Mouse (Mus musculus) stomach, embryonic 14.5 days (tissue): ENCODE measurements around the gene Prc1. TPM values are rescaled to one million over a fixed set of nuclear protein-coding genes. Genes with fewer than 3 reads are reported as not detected.

ENCODE experiments used
- ATAC-seq: fragments of 200-750 bp; cut with Nextera tagmentation; 2 replicates; pipeline ENCODE4 v1.8.0; 2017; ENCODE audit warnings: low read depth, moderate TSS enrichment; ENCODE audit not compliant: insufficient number of reproducible peaks, insufficient read depth, low FRiP score
- H3K27ac ChIP-seq: fragments of 300-500 bp; sonication (generic); 2 replicates; pipeline ENCODE4 v1.5.1; 2014; ENCODE audit warnings: mild to moderate bottlenecking, low read length, moderate library complexity, mixed read lengths
- H3K27me3 ChIP-seq: fragments of 300-500 bp; sonication (generic); 2 replicates; pipeline ENCODE4 v1.6.1; 2014; ENCODE audit warnings: low read length, control low read depth, mixed read lengths; ENCODE audit not compliant: control insufficient read depth, insufficient read depth
- H3K36me3 ChIP-seq: fragments of 300-500 bp; sonication (generic); 2 replicates; pipeline ENCODE4 v1.6.1; 2014; ENCODE audit warnings: mild to moderate bottlenecking, control low read depth, low read length, moderate library complexity, mixed read lengths; ENCODE audit not compliant: control insufficient read depth, insufficient read depth
- H3K4me1 ChIP-seq: fragments of 300-500 bp; sonication (generic); 2 replicates; pipeline ENCODE4 v1.6.1; 2014; ENCODE audit warnings: low read length, control low read depth, mixed read lengths; ENCODE audit not compliant: control insufficient read depth, insufficient read depth
- H3K4me2 ChIP-seq: fragments of 300-500 bp; sonication (generic); replicated peaks from 2 replicates; pipeline ENCODE4 v1.6.1; 2014; ENCODE audit warnings: low read depth, low read length, control low read depth
- H3K4me3 ChIP-seq: fragments of 300-500 bp; sonication (generic); 2 replicates; pipeline ENCODE4 v1.5.1; 2014; ENCODE audit warnings: low read depth, low read length, control low read depth
- H3K9ac ChIP-seq: fragments of 300-500 bp; sonication (generic); replicated peaks from 2 replicates; pipeline ENCODE4 v1.6.1; 2014; ENCODE audit warnings: low read depth, mild to moderate bottlenecking, control low read depth, low read length, moderate library complexity, mixed read lengths
- H3K9me3 ChIP-seq: fragments of 300-500 bp; sonication (generic); 2 replicates; pipeline ENCODE4 v1.6.1; 2016; ENCODE audit warnings: low read depth, low read length, control low read depth; ENCODE audit not compliant: control insufficient read depth
- WGBS: fragments of 180-500 bp; shearing (Covaris S2); extraction: QIAGEN DNeasy Blood & Tissue Kit; methylation state at CpG from one replicate; pipeline ENCODE4 v1.1.7; 2014; 5-methylcytosine and 5-hydroxymethylcytosine counted together
- polyA plus RNA-seq: library from polyadenylated mRNA; unstranded; fragments of >200 nt; fragmentation: Nextera tagmentation; extraction: Ambion mirVana; gene quantifications from 2 replicates; pipeline ENCODE4 v1.2.1, GENCODE M21; 2014

Gene Prc1
- polyA plus RNA-seq, 1 experiment from 2014 or later: 167 TPM

DNA sequence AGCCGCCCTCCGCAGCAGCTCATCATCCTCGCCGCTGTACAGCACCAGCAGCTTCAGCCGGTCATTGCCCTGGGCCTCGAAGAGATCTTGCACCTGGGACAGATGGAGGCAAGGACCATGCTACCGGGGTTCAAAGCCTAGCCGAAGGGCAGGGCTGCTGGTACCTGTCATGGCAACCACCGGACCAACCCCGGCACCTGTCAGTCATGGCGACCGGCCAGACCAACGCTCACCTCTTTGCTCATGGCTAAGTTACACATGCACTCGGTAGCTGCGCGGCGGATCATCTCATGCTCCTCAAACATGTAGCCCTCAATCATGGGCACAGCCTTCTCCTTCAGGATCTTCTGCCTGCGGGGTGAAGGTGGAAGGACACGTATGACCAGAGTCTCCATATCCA lies 31.8 kb downstream of the Prc1 start:
- Histone ChIP-seq H3K4me2 (no peak overlapping the region), H3K9ac (no peak overlapping the region), H3K9me3 (no peaks in the 10 kb centered on the region), H3K27me3 (no peaks in the 10 kb centered on the region), H3K4me1 (peaks cover 11% of the 10 kb centered on the region; the same call in 1 of the 2 replicates), H3K4me3 (no peak overlapping the region), H3K36me3 (peaks cover 56% of the 10 kb centered on the region), H3K27ac (no peak overlapping the region)
- no peak for ATAC-seq
- 94% methylated on average over 17 of the region's 19 CpGs for WGBS

DNA sequence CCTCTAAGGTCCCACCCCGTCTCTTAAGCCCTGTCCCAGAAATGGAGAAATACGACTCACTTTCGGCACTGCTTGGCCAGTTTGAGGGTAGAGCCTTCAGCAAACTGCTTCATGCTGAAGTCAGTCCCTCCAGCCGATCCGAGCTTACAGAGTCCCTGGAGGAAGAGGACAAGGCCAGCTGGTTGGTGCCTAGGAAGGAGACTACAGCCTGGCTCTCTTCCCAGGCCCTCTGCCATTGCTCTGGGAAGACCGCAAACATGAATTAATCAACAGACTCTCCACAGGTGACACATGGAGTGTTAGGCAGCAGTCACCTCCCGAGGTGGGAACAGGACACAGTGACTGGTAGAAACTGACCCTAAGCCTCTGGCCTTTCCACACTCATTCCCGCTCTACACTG lies 36.0 kb downstream of the Prc1 start:
- H3K27me3 ChIP-seq: no peaks in the 10 kb centered on the region
- peaks cover under 1% of the 10 kb centered on the region; the same call in 1 of the 2 replicates for H3K4me1 ChIP-seq
- no peaks in the 10 kb centered on the region for H3K9me3 ChIP-seq
- H3K36me3 ChIP-seq: peaks cover 89% of the 10 kb centered on the region
- H3K4me2 ChIP-seq: no peak overlapping the region
- H3K27ac ChIP-seq: no peak overlapping the region
- no peak overlapping the region for H3K4me3 ChIP-seq
- no peak for ATAC-seq
- 86% methylated on average over 8 of the region's 8 CpGs for WGBS
- no peak overlapping the region for H3K9ac ChIP-seq

DNA sequence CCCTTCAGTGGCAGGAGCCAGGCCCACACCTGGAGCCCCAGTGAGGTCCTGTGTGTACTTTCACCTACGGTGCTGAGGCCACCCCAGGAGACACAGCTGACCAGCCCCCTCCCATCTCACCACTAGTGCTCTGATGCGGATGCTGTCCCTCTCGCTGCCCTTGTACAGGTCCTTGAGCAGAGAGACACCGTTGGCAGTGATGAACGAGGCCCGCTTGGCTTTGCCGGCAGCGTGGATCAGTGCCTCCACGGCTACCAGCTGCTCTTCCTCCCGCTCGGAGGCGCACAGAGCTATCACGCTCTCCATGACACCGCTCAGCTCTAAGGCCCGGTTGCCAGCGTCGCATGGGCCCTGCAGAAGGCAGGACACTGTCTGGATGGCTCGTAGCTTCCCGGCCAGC lies 37.2 kb downstream of the Prc1 start:
- Histone ChIP-seq H3K4me1 (no peaks in the 10 kb centered on the region), H3K27me3 (no peaks in the 10 kb centered on the region), H3K27ac (no peak overlapping the region), H3K4me3 (no peak overlapping the region), H3K4me2 (no peak overlapping the region), H3K9ac (no peak overlapping the region), H3K9me3 (no peaks in the 10 kb centered on the region), H3K36me3 (peaks cover 90% of the 10 kb centered on the region)
- WGBS: 94% methylated on average over 19 of the region's 19 CpGs
- ATAC-seq: no peak

DNA sequence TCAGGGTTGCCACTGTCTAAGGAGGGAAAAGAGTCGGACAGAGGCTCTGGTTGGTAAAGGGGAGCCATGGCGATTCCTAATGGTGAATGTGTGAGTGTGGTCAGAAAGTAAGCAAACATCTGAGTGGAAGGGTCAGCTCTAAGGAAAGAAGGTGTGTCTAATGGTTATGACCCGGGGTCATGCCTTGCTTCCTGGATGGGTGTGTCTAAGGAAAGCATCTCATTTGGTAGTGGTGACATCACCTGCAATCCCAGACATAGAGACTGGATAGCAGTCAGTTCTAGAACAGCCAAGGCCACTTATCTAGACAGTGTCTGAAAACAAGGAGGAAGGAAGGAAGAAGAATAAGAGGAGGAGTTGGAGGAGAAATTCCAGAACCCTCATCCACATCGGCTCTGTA lies 40.6 kb downstream of the Prc1 start:
- WGBS: 81% methylated on average over 4 of the region's 4 CpGs
- H3K36me3 ChIP-seq: peaks cover 64% of the 10 kb centered on the region
- ATAC-seq: no peak

DNA sequence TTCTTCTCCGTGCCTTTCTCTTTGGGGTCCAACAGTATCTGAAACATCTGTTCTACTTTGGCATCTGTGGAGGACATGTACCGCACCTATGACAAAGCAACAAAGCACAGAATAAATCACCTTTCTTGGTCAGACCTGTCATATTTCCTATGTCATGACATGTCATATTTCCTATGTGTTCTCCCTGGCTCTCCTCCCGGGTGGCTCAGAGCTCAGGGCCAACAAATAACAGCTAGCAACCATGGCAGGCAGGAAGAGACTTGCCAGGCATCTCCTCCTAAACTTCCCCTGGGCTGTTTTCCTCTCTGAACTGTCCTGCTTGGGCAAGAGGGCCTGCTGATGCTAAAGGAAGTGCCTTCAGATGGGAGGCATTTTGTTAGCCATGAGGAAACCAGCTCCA lies 42.7 kb downstream of the Prc1 start:
- 93% methylated on average over 3 of the region's 3 CpGs for WGBS
- peaks cover 44% of the 10 kb centered on the region for H3K36me3 ChIP-seq
- no peak overlapping the region for H3K4me2 ChIP-seq
- H3K27me3 ChIP-seq: no peaks in the 10 kb centered on the region
- ATAC-seq: no peak
- H3K4me3 ChIP-seq: no peak overlapping the region
- H3K4me1 ChIP-seq: peaks cover 13% of the 10 kb centered on the region; the same call in 1 of the 2 replicates
- H3K27ac ChIP-seq: no peak overlapping the region
- H3K9ac ChIP-seq: no peak overlapping the region
- no peaks in the 10 kb centered on the region for H3K9me3 ChIP-seq

More for the DNA sequence above, 40.6 kb downstream of the Prc1 start:
- Histone ChIP-seq H3K4me1 (peaks cover 13% of the 10 kb centered on the region; the same call in 1 of the 2 replicates), H3K27ac (no peak overlapping the region), H3K4me3 (no peak overlapping the region), H3K9me3 (no peaks in the 10 kb centered on the region), H3K4me2 (no peak overlapping the region), H3K9ac (no peak overlapping the region), H3K27me3 (no peaks in the 10 kb centered on the region)

DNA sequence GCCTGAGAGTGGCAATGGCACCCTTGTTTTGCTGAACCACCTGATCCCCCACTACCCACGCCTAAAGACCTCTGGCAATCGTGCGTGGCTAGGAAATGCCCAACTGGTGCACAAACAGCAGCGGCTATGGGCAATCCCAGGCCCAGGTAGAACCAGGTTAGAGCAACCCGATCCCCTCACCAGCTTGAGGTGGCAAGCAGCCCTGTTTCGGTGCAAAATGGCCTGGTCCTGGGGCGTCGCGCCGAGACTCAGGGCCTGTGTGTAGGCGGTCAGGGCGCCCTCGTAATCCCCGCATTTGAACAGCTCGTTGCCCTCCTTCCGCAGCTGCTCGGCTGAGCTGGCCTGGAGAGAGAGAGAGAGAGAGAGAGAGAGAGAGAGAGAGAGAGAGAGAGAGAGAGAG lies 45.1 kb downstream of the Prc1 start:
- Histone ChIP-seq H3K9ac (peak overlapping the region; percentile 53), H3K27me3 (no peaks in the 10 kb centered on the region), H3K4me2 (peak overlapping the region; percentile 78), H3K27ac (no peak overlapping the region), H3K36me3 (peaks cover 23% of the 10 kb centered on the region), H3K9me3 (no peaks in the 10 kb centered on the region), H3K4me3 (peak overlapping the region; percentile 48), H3K4me1 (peaks cover 23% of the 10 kb centered on the region; the same call in 1 of the 2 replicates)
- ATAC-seq: no peak
- 9% methylated on average over 17 of the region's 17 CpGs for WGBS

DNA sequence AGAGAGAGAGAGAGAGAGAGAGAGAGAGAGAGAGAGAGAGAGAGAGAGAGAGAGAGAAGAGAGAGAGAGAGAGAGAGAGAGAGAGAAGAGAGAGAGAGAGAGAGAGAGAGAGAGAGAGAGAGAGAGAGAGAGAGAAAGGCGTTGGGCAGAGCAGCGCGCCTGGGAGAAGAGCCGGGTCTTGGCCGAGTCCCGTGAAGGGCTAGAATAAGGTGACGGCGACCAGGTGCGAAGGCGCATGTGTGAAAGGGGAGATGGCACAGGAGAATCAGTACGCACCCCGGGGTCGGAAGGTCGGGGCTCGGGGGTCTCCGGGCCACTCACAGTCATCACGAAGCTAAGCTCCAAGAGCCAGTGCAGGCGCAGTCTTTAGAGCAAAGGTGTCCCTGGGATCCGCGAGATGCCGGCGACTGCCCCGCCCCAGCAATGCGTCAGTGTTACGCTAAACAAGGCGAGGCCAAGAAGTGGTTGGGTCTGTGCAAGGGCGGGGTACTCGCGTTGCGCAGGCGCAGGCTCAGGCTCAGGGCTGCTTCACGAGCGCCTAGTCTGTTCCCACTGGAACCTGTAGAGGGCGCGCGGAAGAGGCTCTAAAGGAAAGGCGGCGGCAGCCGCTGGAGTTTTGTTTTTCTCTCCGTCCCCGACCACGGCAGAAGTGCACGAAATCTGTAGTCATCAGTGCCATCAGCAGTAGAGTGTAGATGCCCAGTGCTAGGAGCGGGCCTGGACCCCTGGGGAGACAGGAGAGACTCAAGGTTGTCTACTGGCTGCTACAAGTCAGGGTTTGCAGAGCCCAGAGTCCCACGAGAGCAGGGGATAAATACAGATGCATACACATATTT lies 45.8 kb downstream of the Prc1 start:
- Histone ChIP-seq H3K4me1 (peaks cover 23% of the 10 kb centered on the region; the same call in 1 of the 2 replicates), H3K27ac (peak overlapping the region; percentile 89), H3K9me3 (no peaks in the 10 kb centered on the region), H3K36me3 (peaks cover 18% of the 10 kb centered on the region), H3K4me2 (peak overlapping the region; percentile 78), H3K27me3 (no peaks in the 10 kb centered on the region), H3K4me3 (peak overlapping the region; percentile 48), H3K9ac (peak overlapping the region; percentile 53)
- WGBS: under 1% methylated on average over 45 of the region's 45 CpGs
- ATAC-seq: peak; percentile 97

DNA sequence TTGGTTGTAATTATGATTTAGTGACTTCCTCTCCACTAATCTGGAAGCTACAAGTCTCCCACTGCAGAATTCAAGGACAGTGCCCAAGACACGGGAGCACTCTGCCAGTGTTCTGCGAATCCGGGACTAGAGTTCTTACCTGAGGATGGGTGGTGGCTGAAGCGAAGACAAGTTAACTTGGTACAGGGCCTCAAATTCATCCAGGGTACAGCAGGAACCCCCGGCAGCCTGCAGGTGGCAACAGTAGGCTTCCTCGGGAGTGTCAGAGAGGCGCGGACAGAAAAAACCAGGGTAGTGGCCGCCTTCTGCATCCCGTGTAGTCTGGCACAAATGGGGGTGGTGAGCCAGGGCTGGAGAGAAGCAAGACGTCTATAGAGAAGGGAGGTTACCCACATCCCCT lies 46.5 kb downstream of the Prc1 start, which contains the start of gene Unc45a:
TSS of gene Unc45a (minus strand) at position 213 of the 400 bp plus-strand sequence.
- peaks cover 23% of the 10 kb centered on the region; the same call in 1 of the 2 replicates for H3K4me1 ChIP-seq
- 5% methylated on average over 11 of the region's 11 CpGs for WGBS
- peak; percentile 62 for ATAC-seq
- H3K27me3 ChIP-seq: no peaks in the 10 kb centered on the region
- peak within 1 kb of the TSS; percentile 34 for H3K9ac ChIP-seq
- peaks cover 10% of the 10 kb centered on the region for H3K36me3 ChIP-seq
- H3K27ac ChIP-seq: peak within 1 kb of the TSS; percentile 89
- peak within 1 kb of the TSS; percentile 78 for H3K4me2 ChIP-seq
- H3K9me3 ChIP-seq: no peaks in the 10 kb centered on the region
- H3K4me3 ChIP-seq: peak within 1 kb of the TSS; percentile 48
